Comparison of ENCODE assay signal across 8 mouse cellular contexts in the genomic region with DNA sequence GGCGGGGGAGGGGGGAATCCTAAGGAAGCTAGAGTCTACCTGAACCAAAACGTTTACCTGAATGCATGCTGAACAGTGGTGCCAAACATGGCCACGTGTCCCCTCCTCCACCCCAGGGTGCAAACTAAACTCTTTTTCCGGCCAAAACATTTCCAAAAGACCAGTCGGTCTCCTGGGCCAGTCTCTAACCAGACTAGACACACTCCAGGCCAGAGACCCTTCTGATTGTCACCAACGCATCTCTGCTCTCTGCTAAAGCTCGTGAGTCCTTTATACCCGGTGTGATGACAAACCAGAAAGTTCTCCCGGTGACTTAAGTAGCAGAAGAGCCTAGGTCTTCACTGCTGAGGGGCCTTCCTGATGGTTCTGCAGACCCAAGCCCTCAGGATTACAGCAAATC. TPM values are rescaled to one million over a fixed set of nuclear protein-coding genes. Genes with fewer than 3 reads are reported as not detected.
DNase-seq lines count a peak whose midpoint lies in the region; ATAC-seq and TF ChIP-seq lines count a peak whose summit lies in the region.

No protein-coding gene starts in this region.

- no peaks in the 10 kb centered on the region for H3K36me3 ChIP-seq in kidney, adult 2 months (ENCODE audit: control insufficient read depth, insufficient read depth, low read length)
- H3K36me3 ChIP-seq in embryonic facial prominence, embryonic 13.5 days = peaks cover 39% of the 10 kb centered on the region
- H3K36me3 ChIP-seq in hindbrain, embryonic 14.5 days (replicated peaks; ENCODE audit: control insufficient read depth, insufficient read depth) = peaks cover 42% of the 10 kb centered on the region
- peaks cover 39% of the 10 kb centered on the region for H3K36me3 ChIP-seq in midbrain, embryonic 14.5 days (ENCODE audit: control insufficient read depth, insufficient read depth, low read length)

- no peaks in the 10 kb centered on the region for H3K9me3 ChIP-seq in embryonic facial prominence, embryonic 13.5 days
- H3K9me3 ChIP-seq in hindbrain, embryonic 14.5 days (ENCODE audit: control insufficient read depth, low read length) = no peaks in the 10 kb centered on the region
- no peaks in the 10 kb centered on the region for H3K9me3 ChIP-seq in midbrain, embryonic 14.5 days (ENCODE audit: control insufficient read depth, low read length)

- DNase-seq in kidney, adult 2 months = no peak
- no peak for DNase-seq in kidney, adult 8-10 months
- DNase-seq in hindbrain, embryonic 14.5 days (ENCODE audit: low spot score) = no peak
- DNase-seq in midbrain, embryonic 14.5 days = no peak
- no peak for DNase-seq in frontal cortex, postnatal 14 days (ENCODE audit: low spot score in 2 of 2)
- no peak for DNase-seq in urinary bladder, adult 2 months (ENCODE audit: low spot score)

- no peak for ATAC-seq in embryonic facial prominence, embryonic 13.5 days (ENCODE audit: insufficient number of reproducible peaks, insufficient read depth, low FRiP score, low TSS enrichment, low read depth)
- no peak for ATAC-seq in hindbrain, embryonic 14.5 days (ENCODE audit: low FRiP score)
- no peak for ATAC-seq in midbrain, embryonic 14.5 days (ENCODE audit: low FRiP score, low TSS enrichment)
- ATAC-seq in megakaryocyte-erythroid progenitor cell, adult 5-6 weeks (replicated peaks; ENCODE audit: low FRiP score, low TSS enrichment, poor library complexity, severe bottlenecking) = no peak

- H3K9ac ChIP-seq in embryonic facial prominence, embryonic 13.5 days = peak overlapping the region; percentile 100
- H3K9ac ChIP-seq in hindbrain, embryonic 14.5 days = peak overlapping the region; percentile 100
- H3K9ac ChIP-seq in midbrain, embryonic 14.5 days (replicated peaks; ENCODE audit: low read length) = peak overlapping the region; percentile 99; the same call in 1 of the 2 replicates

- H3K4me3 ChIP-seq in kidney, adult 2 months (ENCODE audit: insufficient read depth, low read depth, low read length) = peak overlapping the region; percentile 90; the same call in 1 of the 2 replicates
- H3K4me3 ChIP-seq in embryonic facial prominence, embryonic 13.5 days = peak overlapping the region; percentile 92
- H3K4me3 ChIP-seq in hindbrain, embryonic 14.5 days (replicated peaks; ENCODE audit: low read length) = peak overlapping the region; percentile 96
- H3K4me3 ChIP-seq in midbrain, embryonic 14.5 days (replicated peaks; ENCODE audit: low read depth, low read length) = peak overlapping the region; percentile 99

- peaks cover 21% of the 10 kb centered on the region for H3K4me1 ChIP-seq in kidney, adult 2 months (ENCODE audit: control insufficient read depth, insufficient read depth, low read length)
- H3K4me1 ChIP-seq in embryonic facial prominence, embryonic 13.5 days = peaks cover 43% of the 10 kb centered on the region
- peaks cover 37% of the 10 kb centered on the region for H3K4me1 ChIP-seq in hindbrain, embryonic 14.5 days (replicated peaks; ENCODE audit: control insufficient read depth, insufficient read depth, low read length)
- peaks cover 28% of the 10 kb centered on the region for H3K4me1 ChIP-seq in midbrain, embryonic 14.5 days (ENCODE audit: control insufficient read depth, insufficient read depth, low read length)

- no peak for TF ChIP-seq CTCF in kidney, adult 2 months (conservative IDR thresholded peaks at IDR 0.05; ENCODE audit: insufficient read depth, insufficient read length, low read depth, low read length)

- 35% methylated on average over 9 of the region's 9 CpGs for WGBS in kidney, adult 2 months
- WGBS in embryonic facial prominence, embryonic 13.5 days = 43% methylated on average over 9 of the region's 9 CpGs
- WGBS in hindbrain, embryonic 14.5 days = 54% methylated on average over 9 of the region's 9 CpGs
- 44% methylated on average over 9 of the region's 9 CpGs for WGBS in midbrain, embryonic 14.5 days

- no peak for TF ChIP-seq POLR2A in kidney, adult 2 months (IDR thresholded peaks at IDR 0.05; ENCODE audit: low read depth, low read length)

- H3K27me3 ChIP-seq in kidney, adult 2 months (replicated peaks; ENCODE audit: control insufficient read depth, insufficient read depth, low read length) = no peaks in the 10 kb centered on the region
- no peaks in the 10 kb centered on the region for H3K27me3 ChIP-seq in embryonic facial prominence, embryonic 13.5 days
- H3K27me3 ChIP-seq in hindbrain, embryonic 14.5 days (ENCODE audit: control insufficient read depth, insufficient read depth, low read length) = no peaks in the 10 kb centered on the region
- no peaks in the 10 kb centered on the region for H3K27me3 ChIP-seq in midbrain, embryonic 14.5 days (ENCODE audit: control insufficient read depth, insufficient read depth, low read length)

- peak overlapping the region; percentile 94 for H3K4me2 ChIP-seq in embryonic facial prominence, embryonic 13.5 days
- H3K4me2 ChIP-seq in hindbrain, embryonic 14.5 days (replicated peaks) = peak overlapping the region; percentile 89
- peak overlapping the region; percentile 95 for H3K4me2 ChIP-seq in midbrain, embryonic 14.5 days (ENCODE audit: low read length)

- H3K27ac ChIP-seq in kidney, adult 2 months (ENCODE audit: insufficient read depth, low read depth, low read length) = peak overlapping the region; percentile 42
- peak overlapping the region; percentile 100 for H3K27ac ChIP-seq in embryonic facial prominence, embryonic 13.5 days
- no peak overlapping the region for H3K27ac ChIP-seq in hindbrain, embryonic 14.5 days
- H3K27ac ChIP-seq in midbrain, embryonic 14.5 days (replicated peaks; ENCODE audit: low read depth, low read length) = no peak overlapping the region

RNA-seq across cellular contexts. Expression of a gene that starts 1.8 kb away (rescaled TPM):
- 212 and 221 TPM in 2 replicates for polyA plus RNA-seq in kidney, adult 2 months (2012; rRNA removed)
- polyA plus RNA-seq in embryonic facial prominence, embryonic 13.5 days (2015; fragmentation: Nextera tagmentation; extraction: Ambion mirVana) = 469 and 526 TPM in 2 replicates
- 430 and 454 TPM in 2 replicates for polyA plus RNA-seq in hindbrain, embryonic 14.5 days (2014; fragmentation: Nextera tagmentation; extraction: Ambion mirVana)
- 480 and 508 TPM in 2 replicates for polyA plus RNA-seq in midbrain, embryonic 14.5 days (2014; fragmentation: Nextera tagmentation; extraction: Ambion mirVana)
- 79.6 and 88.8 TPM in 2 replicates for total RNA-seq in megakaryocyte-erythroid progenitor cell, adult 5-6 weeks (2014; fragmentation: Nextera tagmentation)
- 19.6 and 40.9 TPM in 2 replicates for total RNA-seq in megakaryocyte-erythroid progenitor cell, adult 5-6 weeks (2017)
- 176 and 195 TPM in 2 replicates for polyA plus RNA-seq in urinary bladder, adult 2 months (2012; rRNA removed)

RNA-seq across cellular contexts. Expression of a gene that starts 10.9 kb away (rescaled TPM):
- polyA plus RNA-seq in kidney, adult 2 months (2012; rRNA removed) = 44.9 and 53.4 TPM in 2 replicates
- 30.0 and 30.7 TPM in 2 replicates for polyA plus RNA-seq in embryonic facial prominence, embryonic 13.5 days (2015; fragmentation: Nextera tagmentation; extraction: Ambion mirVana)
- polyA plus RNA-seq in hindbrain, embryonic 14.5 days (2014; fragmentation: Nextera tagmentation; extraction: Ambion mirVana) = 23.4 and 26.5 TPM in 2 replicates
- polyA plus RNA-seq in midbrain, embryonic 14.5 days (2014; fragmentation: Nextera tagmentation; extraction: Ambion mirVana) = 28.8 and 30.4 TPM in 2 replicates
- 25.2 and 58.9 TPM in 2 replicates for total RNA-seq in megakaryocyte-erythroid progenitor cell, adult 5-6 weeks (2014; fragmentation: Nextera tagmentation)
- 18.4 and 30.5 TPM in 2 replicates for total RNA-seq in megakaryocyte-erythroid progenitor cell, adult 5-6 weeks (2017)
- polyA plus RNA-seq in urinary bladder, adult 2 months (2012; rRNA removed) = 23.4 and 24.1 TPM in 2 replicates

RNA-seq across cellular contexts. Expression of a gene that starts 18.9 kb away (rescaled TPM):
- 100 and 114 TPM in 2 replicates for polyA plus RNA-seq in kidney, adult 2 months (2012; rRNA removed)
- polyA plus RNA-seq in embryonic facial prominence, embryonic 13.5 days (2015; fragmentation: Nextera tagmentation; extraction: Ambion mirVana) = 83.1 and 91.0 TPM in 2 replicates
- polyA plus RNA-seq in hindbrain, embryonic 14.5 days (2014; fragmentation: Nextera tagmentation; extraction: Ambion mirVana) = 98.5 and 104 TPM in 2 replicates
- 107 and 122 TPM in 2 replicates for polyA plus RNA-seq in midbrain, embryonic 14.5 days (2014; fragmentation: Nextera tagmentation; extraction: Ambion mirVana)
- total RNA-seq in megakaryocyte-erythroid progenitor cell, adult 5-6 weeks (2014; fragmentation: Nextera tagmentation) = 26.7 and 61.9 TPM in 2 replicates
- 13.7 and 49.6 TPM in 2 replicates for total RNA-seq in megakaryocyte-erythroid progenitor cell, adult 5-6 weeks (2017)
- polyA plus RNA-seq in urinary bladder, adult 2 months (2012; rRNA removed) = 67.3 and 68.9 TPM in 2 replicates

RNA-seq across cellular contexts. Expression of a gene that starts 19.0 kb away (rescaled TPM):
- polyA plus RNA-seq in kidney, adult 2 months (2012; rRNA removed) = 90.6 and 121 TPM in 2 replicates
- polyA plus RNA-seq in embryonic facial prominence, embryonic 13.5 days (2015; fragmentation: Nextera tagmentation; extraction: Ambion mirVana) = 104 and 110 TPM in 2 replicates
- polyA plus RNA-seq in hindbrain, embryonic 14.5 days (2014; fragmentation: Nextera tagmentation; extraction: Ambion mirVana) = 57.6 and 59.1 TPM in 2 replicates
- 61.9 and 63.7 TPM in 2 replicates for polyA plus RNA-seq in midbrain, embryonic 14.5 days (2014; fragmentation: Nextera tagmentation; extraction: Ambion mirVana)
- total RNA-seq in megakaryocyte-erythroid progenitor cell, adult 5-6 weeks (2014; fragmentation: Nextera tagmentation) = 21.1 and 23.7 TPM in 2 replicates
- total RNA-seq in megakaryocyte-erythroid progenitor cell, adult 5-6 weeks (2017) = 19.2 and 24.5 TPM in 2 replicates
- polyA plus RNA-seq in urinary bladder, adult 2 months (2012; rRNA removed) = 93.8 and 99.5 TPM in 2 replicates

RNA-seq across cellular contexts. Expression of a gene that starts 24.7 kb away (rescaled TPM):
- 164 and 181 TPM in 2 replicates for polyA plus RNA-seq in kidney, adult 2 months (2012; rRNA removed)
- 107 and 111 TPM in 2 replicates for polyA plus RNA-seq in embryonic facial prominence, embryonic 13.5 days (2015; fragmentation: Nextera tagmentation; extraction: Ambion mirVana)
- 87.5 and 90.6 TPM in 2 replicates for polyA plus RNA-seq in hindbrain, embryonic 14.5 days (2014; fragmentation: Nextera tagmentation; extraction: Ambion mirVana)
- 114 and 128 TPM in 2 replicates for polyA plus RNA-seq in midbrain, embryonic 14.5 days (2014; fragmentation: Nextera tagmentation; extraction: Ambion mirVana)
- 42.0 and 71.7 TPM in 2 replicates for total RNA-seq in megakaryocyte-erythroid progenitor cell, adult 5-6 weeks (2014; fragmentation: Nextera tagmentation)
- total RNA-seq in megakaryocyte-erythroid progenitor cell, adult 5-6 weeks (2017) = 12.1 and 18.1 TPM in 2 replicates
- polyA plus RNA-seq in urinary bladder, adult 2 months (2012; rRNA removed) = 57.8 and 66.1 TPM in 2 replicates

Comparison
In these comparisons a context has a peak if more than half of its experiments do, and no peak if none do; other contexts are left out.
1. H3K27ac ChIP-seq: peak in kidney, adult 2 months (single experiment) and embryonic facial prominence, embryonic 13.5 days (single experiment); none in hindbrain, embryonic 14.5 days (single experiment) and midbrain, embryonic 14.5 days (single experiment).
2. Peak in every context shown above with its lines, with median percentiles within 50 percentile points of each other: H3K4me3 ChIP-seq, H3K4me2 ChIP-seq and H3K9ac ChIP-seq.